In the genomic region with DNA sequence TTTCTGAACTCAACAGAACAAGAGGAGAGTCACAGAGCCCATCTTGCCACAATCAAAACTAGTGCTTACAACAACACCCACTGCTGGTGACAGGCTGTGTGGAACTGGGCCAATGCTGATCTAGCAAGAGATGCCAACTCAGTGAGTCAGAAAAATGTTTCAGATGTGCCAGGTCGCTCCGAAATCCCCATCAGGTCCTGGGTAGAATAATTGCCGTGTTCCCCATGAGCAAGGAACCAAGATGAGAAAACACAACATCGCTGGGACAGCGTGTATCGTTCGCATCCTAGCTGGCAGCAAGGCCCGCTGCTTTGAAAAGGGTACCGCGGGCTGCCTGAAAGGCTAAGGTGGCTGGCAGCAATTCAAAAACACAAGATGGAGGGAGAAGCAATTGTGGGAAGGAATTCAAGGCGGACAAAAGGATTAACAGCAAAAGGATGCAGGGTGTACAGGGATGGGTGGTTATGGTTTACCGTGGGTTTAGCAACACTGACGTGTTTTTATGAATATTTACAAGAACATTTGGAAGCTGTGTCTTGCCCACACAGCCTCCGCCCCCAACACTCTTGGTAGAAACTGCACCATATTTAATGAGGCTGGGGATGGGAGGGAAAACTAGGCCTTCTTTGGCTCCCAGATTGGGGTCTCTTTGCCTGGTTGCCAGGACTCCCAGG, we compare ENCODE assay signal across 8 mouse cellular contexts.
DNase-seq lines count a peak whose midpoint lies in the region; ATAC-seq and TF ChIP-seq lines count a peak whose summit lies in the region.

No protein-coding gene starts in this region.

- no peak overlapping the region for H3K9ac ChIP-seq in midbrain, embryonic 15.5 days

- intact Hi-C loops in gastrocnemius, adult 2 months (cut with DNase I) = no loop called here
- intact Hi-C loops in gastrocnemius, postnatal 36 days (cut with DNase I) = no loop called here

- 0 out of 2 replicates have a peak overlapping the region, but pooled peaks have one; percentile 6 for H3K4me2 ChIP-seq in midbrain, embryonic 15.5 days

- WGBS in midbrain, embryonic 15.5 days = 65% methylated on average over 14 of the region's 14 CpGs

- H3K27ac ChIP-seq in gastrocnemius, adult 2 months = no peak overlapping the region
- peak overlapping the region; percentile 38; the same call in 1 of the 2 replicates for H3K27ac ChIP-seq in midbrain, embryonic 15.5 days

- peak; percentile 15 for DNase-seq in gastrocnemius, adult 2 months
- no peak for DNase-seq in gastrocnemius, postnatal 36 days
- peak; percentile 40 for DNase-seq in 3T3-L1 (ENCODE audit: low read depth, low spot score)
- DNase-seq in cerebellum, postnatal 36 days = peak; percentile 75 to 80
- peak; percentile 24 for DNase-seq in kidney, postnatal 14 days
- DNase-seq in embryo, embryonic 10.5 days (ENCODE audit: low spot score) = no peak
- DNase-seq in thymus, postnatal 25 days = no peak

- H3K4me1 ChIP-seq in midbrain, embryonic 15.5 days = no peaks in the 10 kb centered on the region

- H3K36me3 ChIP-seq in midbrain, embryonic 15.5 days (replicated peaks) = no peaks in the 10 kb centered on the region

- no peak overlapping the region for H3K4me3 ChIP-seq in gastrocnemius, adult 2 months
- H3K4me3 ChIP-seq in midbrain, embryonic 15.5 days = no peak overlapping the region

- no peaks in the 10 kb centered on the region for H3K27me3 ChIP-seq in midbrain, embryonic 15.5 days (replicated peaks)

- no peak for TF ChIP-seq CTCF in gastrocnemius, adult 2 months (IDR thresholded peaks at IDR 0.05)

- no peaks in the 10 kb centered on the region for H3K9me3 ChIP-seq in midbrain, embryonic 15.5 days

- ATAC-seq in midbrain, embryonic 15.5 days (replicated peaks) = peak; percentile 90

Comparison
In these comparisons a context has a peak if more than half of its experiments do, and no peak if none do; other contexts are left out.
1. DNase-seq: peak in gastrocnemius, adult 2 months (single experiment), 3T3-L1 (single experiment), cerebellum, postnatal 36 days (2 of 2) and kidney, postnatal 14 days (single experiment); none in gastrocnemius, postnatal 36 days (0 of 2), embryo, embryonic 10.5 days (single experiment) and thymus, postnatal 25 days (single experiment).